Mouse (Mus musculus) macrophage (primary cell): ENCODE data around the gene Gm28635. TPM values are rescaled to one million over a fixed set of nuclear protein-coding genes. Genes with fewer than 3 reads are reported as not detected.

Experiments
- H3K27ac ChIP-seq: fragments of 350-480 bp; formaldehyde crosslinking; 2 replicates; pipeline ENCODE4 v1.9.0; 2021
- H3K36me3 ChIP-seq: fragments of 350-480 bp; formaldehyde crosslinking; 2 replicates; pipeline ENCODE4 v1.9.0; 2021; ENCODE audit errors: inconsistent target
- H3K4me3 ChIP-seq: fragments of 350-480 bp; formaldehyde crosslinking; 2 replicates; pipeline ENCODE4 v1.9.0; 2021; ENCODE audit errors: inconsistent target
- H3K79me2 ChIP-seq: fragments of 350-480 bp; formaldehyde crosslinking; 2 replicates; pipeline ENCODE4 v1.9.0; 2021; ENCODE audit errors: inconsistent target
- WGBS: methylation state at CpG from one replicate; pipeline ENCODE4 v1.1.7; 2026; ENCODE audit warnings: inconsistent platforms; ENCODE audit not compliant: missing documents; 5-methylcytosine and 5-hydroxymethylcytosine counted together
- polyA plus RNA-seq: library from polyadenylated mRNA; stranded (reverse); fragments of 250-400 nt; gene quantifications from 3 replicates; pipeline ENCODE4 v1.2.4, GENCODE M21; 2018; ENCODE audit warnings: inconsistent platforms

Gene Gm28635
- polyA plus RNA-seq, 1 experiment from 2014 or later: not detected

- Histone ChIP-seq H3K36me3 (peaks cover 61% of the 10 kb centered on the region), H3K79me2 (peaks cover 55% of the 10 kb centered on the region), H3K4me3 (no peak overlapping the region), H3K27ac (peak overlapping the region; percentile 73)
- WGBS: 85% methylated on average over 2 of the region's 3 CpGs
These were observed 60.0 kb downstream of the Gm28635 start for GRCm38 (mm10) chr2:84617637-84618515.

- 97% methylated on average over 5 of the region's 6 CpGs for WGBS
- Histone ChIP-seq H3K27ac (no peak overlapping the region), H3K79me2 (peaks cover 16% of the 10 kb centered on the region), H3K4me3 (no peak overlapping the region), H3K36me3 (peaks cover 89% of the 10 kb centered on the region)
These were observed 65.1 kb downstream of the Gm28635 start for GRCm38 (mm10) chr2:84612764-84613163.

GRCm38 (mm10) chr2:84607842-84608241 lies 70.0 kb downstream of the Gm28635 start:
- no peaks in the 10 kb centered on the region for H3K79me2 ChIP-seq
- no peak overlapping the region for H3K27ac ChIP-seq
- no peak overlapping the region for H3K4me3 ChIP-seq
- H3K36me3 ChIP-seq: peaks cover 78% of the 10 kb centered on the region
- 100% methylated on average over 1 of the region's 1 CpGs for WGBS

GRCm38 (mm10) chr2:84600977-84601376 lies 76.9 kb downstream of the Gm28635 start:
- Histone ChIP-seq H3K36me3 (peaks cover 28% of the 10 kb centered on the region), H3K27ac (no peak overlapping the region), H3K79me2 (no peaks in the 10 kb centered on the region), H3K4me3 (no peak overlapping the region)
- WGBS: 33% methylated on average over 2 of the region's 2 CpGs

GRCm38 (mm10) chr2:84599270-84599888 lies 78.5 kb downstream of the Gm28635 start:
- peaks cover 22% of the 10 kb centered on the region for H3K36me3 ChIP-seq
- 92% methylated on average over 6 of the region's 6 CpGs for WGBS
- no peak overlapping the region for H3K27ac ChIP-seq
- no peaks in the 10 kb centered on the region for H3K79me2 ChIP-seq
- H3K4me3 ChIP-seq: no peak overlapping the region

GRCm38 (mm10) chr2:84597123-84597522 lies 80.7 kb downstream of the Gm28635 start:
- Histone ChIP-seq H3K4me3 (no peak overlapping the region), H3K27ac (no peak overlapping the region), H3K79me2 (no peaks in the 10 kb centered on the region), H3K36me3 (no peaks in the 10 kb centered on the region; the same call in 1 of the 2 replicates)
- WGBS: 100% methylated on average over 1 of the region's 1 CpGs

- no peaks in the 10 kb centered on the region; the same call in 1 of the 2 replicates for H3K36me3 ChIP-seq
- H3K79me2 ChIP-seq: no peaks in the 10 kb centered on the region
- peak overlapping the region; percentile 14; the same call in 1 of the 2 replicates for H3K27ac ChIP-seq
- no peak overlapping the region for H3K4me3 ChIP-seq
- 3% methylated on average over 8 of the region's 8 CpGs for WGBS
These were observed 85.0 kb downstream of the Gm28635 start for GRCm38 (mm10) chr2:84592801-84593200.

GRCm38 (mm10) chr2:84585700-84586099 lies 92.1 kb downstream of the Gm28635 start:
- H3K36me3 ChIP-seq: no peaks in the 10 kb centered on the region
- H3K79me2 ChIP-seq: no peaks in the 10 kb centered on the region
- no peak overlapping the region for H3K4me3 ChIP-seq
- no peak overlapping the region for H3K27ac ChIP-seq
- 98% methylated on average over 8 of the region's 8 CpGs for WGBS

GRCm38 (mm10) chr2:84582286-84582685 lies 95.6 kb downstream of the Gm28635 start:
- Histone ChIP-seq H3K4me3 (no peak overlapping the region), H3K79me2 (no peaks in the 10 kb centered on the region), H3K36me3 (no peaks in the 10 kb centered on the region), H3K27ac (no peak overlapping the region)
- 89% methylated on average over 5 of the region's 5 CpGs for WGBS

GRCm38 (mm10) chr2:84581208-84581607 lies 96.6 kb downstream of the Gm28635 start:
- 90% methylated on average over 2 of the region's 3 CpGs for WGBS
- Histone ChIP-seq H3K27ac (no peak overlapping the region), H3K4me3 (no peak overlapping the region), H3K36me3 (no peaks in the 10 kb centered on the region), H3K79me2 (no peaks in the 10 kb centered on the region)

- Histone ChIP-seq H3K36me3 (no peaks in the 10 kb centered on the region), H3K79me2 (no peaks in the 10 kb centered on the region), H3K4me3 (no peak overlapping the region), H3K27ac (no peak overlapping the region)
- WGBS: 91% methylated on average over 2 of the region's 2 CpGs
These were observed 98.5 kb downstream of the Gm28635 start for GRCm38 (mm10) chr2:84579311-84579710.

- 98% methylated on average over 4 of the region's 4 CpGs for WGBS
- H3K79me2 ChIP-seq: no peaks in the 10 kb centered on the region
- H3K27ac ChIP-seq: no peak overlapping the region
- H3K36me3 ChIP-seq: no peaks in the 10 kb centered on the region
- H3K4me3 ChIP-seq: no peak overlapping the region
These were observed 103.7 kb downstream of the Gm28635 start for GRCm38 (mm10) chr2:84574130-84574529.

- H3K36me3 ChIP-seq: no peaks in the 10 kb centered on the region
- 65% methylated on average over 10 of the region's 10 CpGs for WGBS
- no peak overlapping the region for H3K27ac ChIP-seq
- H3K4me3 ChIP-seq: no peak overlapping the region
- no peaks in the 10 kb centered on the region for H3K79me2 ChIP-seq
These were observed 120.8 kb downstream of the Gm28635 start for GRCm38 (mm10) chr2:84556888-84557514.
